ENCODE assay signal across 14 mouse cellular contexts in genomic region chr3:85337881-85338754, GRCm38 (mm10).
DNase-seq lines count a peak whose midpoint lies in the region; ATAC-seq lines count a peak whose summit lies in the region.
"Had no signal": no experiment of that assay in that cellular context is flagged by ENCODE, and none has a peak within 500 bp of the region (broad histone marks: within the 10 kb centered on the region; RNA-seq: fewer than 3 reads in every experiment).

No protein-coding gene starts in this region.

- no peaks in the 10 kb centered on the region for H3K9me3 ChIP-seq in hindbrain, embryonic 12.5 days (replicated peaks)
- H3K9me3 ChIP-seq in hindbrain, embryonic 10.5 days: no peaks in the 10 kb centered on the region
- no peaks in the 10 kb centered on the region for H3K9me3 ChIP-seq in forebrain, embryonic 15.5 days
- H3K9me3 ChIP-seq: liver, embryonic 13.5 days had no signal

- no peaks in the 10 kb centered on the region for H3K36me3 ChIP-seq in hindbrain, embryonic 12.5 days
- no peaks in the 10 kb centered on the region for H3K36me3 ChIP-seq in hindbrain, embryonic 10.5 days
- no peaks in the 10 kb centered on the region for H3K36me3 ChIP-seq in forebrain, embryonic 15.5 days
- H3K36me3 ChIP-seq: liver, embryonic 13.5 days had no signal

- 55% methylated on average over 7 of the region's 7 CpGs for WGBS in hindbrain, embryonic 12.5 days
- 65% methylated on average over 7 of the region's 7 CpGs for WGBS in hindbrain, embryonic 10.5 days
- 25% methylated on average over 7 of the region's 7 CpGs for WGBS in forebrain, embryonic 15.5 days

- DNase-seq in hindbrain, embryonic 10.5 days (ENCODE audit: low spot score): no peak
- DNase-seq in Muller cell, postnatal 12 days (ENCODE audit: inconsistent ontology term): peak; percentile 37
- peak; percentile 17 to 30 for DNase-seq in kidney, postnatal 36 days
- no peak for DNase-seq in B cell, adult 2 months
- no peak for DNase-seq in urinary bladder, postnatal 25 days (ENCODE audit: low spot score)
- DNase-seq in lung, postnatal 25 days (ENCODE audit: low spot score): no peak
- DNase-seq: adrenal gland, adult 2 months; heart, postnatal 10 days; liver, embryonic 13.5 days; lung, postnatal 14 days; thymus, adult 18-20 months had no signal

- H3K27ac ChIP-seq in hindbrain, embryonic 12.5 days: no peak overlapping the region
- no peak overlapping the region for H3K27ac ChIP-seq in hindbrain, embryonic 10.5 days
- 0 out of 2 replicates have a peak overlapping the region, but pooled peaks have one; percentile 11 for H3K27ac ChIP-seq in forebrain, embryonic 15.5 days (replicated peaks)
- H3K27ac ChIP-seq: liver, embryonic 13.5 days had no signal

- H3K4me2 ChIP-seq in hindbrain, embryonic 12.5 days (replicated peaks): no peak overlapping the region
- no peak overlapping the region for H3K4me2 ChIP-seq in forebrain, embryonic 15.5 days (replicated peaks)
- H3K4me2 ChIP-seq: liver, embryonic 13.5 days had no signal

- H3K27me3 ChIP-seq in hindbrain, embryonic 12.5 days: no peaks in the 10 kb centered on the region
- H3K27me3 ChIP-seq in hindbrain, embryonic 10.5 days (ENCODE audit: insufficient read depth, poor library complexity, severe bottlenecking): no peaks in the 10 kb centered on the region
- H3K27me3 ChIP-seq in forebrain, embryonic 15.5 days: no peaks in the 10 kb centered on the region
- H3K27me3 ChIP-seq: liver, embryonic 13.5 days had no signal

- no peak overlapping the region for H3K4me3 ChIP-seq in hindbrain, embryonic 12.5 days
- no peak overlapping the region for H3K4me3 ChIP-seq in hindbrain, embryonic 10.5 days
- H3K4me3 ChIP-seq in forebrain, embryonic 15.5 days: no peak overlapping the region
- H3K4me3 ChIP-seq: erythroblast, embryonic 14.5 days; liver, embryonic 13.5 days had no signal

- H3K9ac ChIP-seq in hindbrain, embryonic 12.5 days: no peak overlapping the region
- no peak overlapping the region for H3K9ac ChIP-seq in forebrain, embryonic 15.5 days (replicated peaks)
- H3K9ac ChIP-seq: liver, embryonic 13.5 days had no signal

- peaks cover 27% of the 10 kb centered on the region for H3K4me1 ChIP-seq in hindbrain, embryonic 12.5 days
- peaks cover 29% of the 10 kb centered on the region for H3K4me1 ChIP-seq in hindbrain, embryonic 10.5 days (replicated peaks)
- peaks cover 19% of the 10 kb centered on the region for H3K4me1 ChIP-seq in forebrain, embryonic 15.5 days
- H3K4me1 ChIP-seq: liver, embryonic 13.5 days had no signal

- peak; percentile 51 for ATAC-seq in hindbrain, embryonic 12.5 days (ENCODE audit: low FRiP score)
- ATAC-seq in forebrain, embryonic 15.5 days (replicated peaks): peak; percentile 64

Comparison
In these comparisons a context has a peak if more than half of its experiments do, and no peak if none do; other contexts are left out.
1. DNase-seq: peak in Muller cell, postnatal 12 days (single experiment) and kidney, postnatal 36 days (2 of 2); none in hindbrain, embryonic 10.5 days (single experiment), B cell, adult 2 months (0 of 2), urinary bladder, postnatal 25 days (single experiment) and lung, postnatal 25 days (single experiment).